Mouse (Mus musculus) MEL (cell line): ENCODE results near the gene Fam129a.

Experiments
- BHLHE40 ChIP-seq: IDR thresholded peaks from 2 replicates; pipeline ENCODE4 v1.6.1; 2012; ENCODE audit warnings: low read depth, mild to moderate bottlenecking, inconsistent platforms, low read length, improper control_type of control experiment, borderline replicate concordance
- CTCF ChIP-seq, 3 experiments: IDR thresholded peaks in 2 of 3; conservative IDR thresholded peaks in 1 of 3; 2 replicates each; pipeline ENCODE4 v1.5.1; 2011 to 2012; ENCODE audit warnings: low read length in 3 of 3, low read depth in 2 of 3, mild to moderate bottlenecking in 2 of 3, improper control_type of control experiment in 1 of 3, inconsistent platforms in 1 of 3, mixed read lengths in 1 of 3, moderate library complexity in 1 of 3; ENCODE audit not compliant: control insufficient read depth in 1 of 3, insufficient read depth in 1 of 3, poor library complexity in 1 of 3, severe bottlenecking in 1 of 3
- GATA1 ChIP-seq: IDR thresholded peaks from 2 replicates; pipeline ENCODE4 v1.6.1; 2011; ENCODE audit warnings: low read depth, low read length, improper control_type of control experiment
- MAFK ChIP-seq: IDR thresholded peaks from 2 replicates; pipeline ENCODE4 v1.6.1; 2011; ENCODE audit warnings: low read depth, mild to moderate bottlenecking, low read length, improper control_type of control experiment, borderline replicate concordance
- POLR2A ChIP-seq, 2 experiments: IDR thresholded peaks; 2 replicates each; pipeline ENCODE4 v1.6.1; 2011 to 2012; ENCODE audit warnings: low read length in 2 of 2, mild to moderate bottlenecking in 2 of 2, control low read depth in 1 of 2, improper control_type of control experiment in 1 of 2, low read depth in 1 of 2, moderate library complexity in 1 of 2; ENCODE audit not compliant: control insufficient read depth in 1 of 2, insufficient read depth in 1 of 2, poor library complexity in 1 of 2
- RCOR1 ChIP-seq: IDR thresholded peaks from 2 replicates; pipeline ENCODE4 v1.6.1; 2012; ENCODE audit warnings: low read depth, mild to moderate bottlenecking, inconsistent platforms, low read length, improper control_type of control experiment
- UBTF ChIP-seq: IDR thresholded peaks from 2 replicates; pipeline ENCODE4 v1.6.1; 2012; ENCODE audit warnings: low read depth, mild to moderate bottlenecking, inconsistent platforms, low read length, improper control_type of control experiment, moderate library complexity, borderline replicate concordance; ENCODE audit not compliant: insufficient read depth
- USF1 ChIP-seq: IDR thresholded peaks from 2 replicates; pipeline ENCODE4 v1.6.1; 2014; ENCODE audit warnings: low read depth, mild to moderate bottlenecking, inconsistent platforms, low read length, improper control_type of control experiment, moderate library complexity
- USF2 ChIP-seq, 2 experiments: IDR thresholded peaks; 2 replicates each; pipeline ENCODE4 v1.6.1; 2011 to 2012; ENCODE audit warnings: improper control_type of control experiment in 2 of 2, low read length in 2 of 2, borderline replicate concordance in 1 of 2, inconsistent platforms in 1 of 2, low read depth in 1 of 2, mild to moderate bottlenecking in 1 of 2; ENCODE audit not compliant: insufficient read depth in 1 of 2
- ZC3H11A ChIP-seq: IDR thresholded peaks from 2 replicates; pipeline ENCODE4 v1.6.1; 2012; ENCODE audit warnings: low read depth, mild to moderate bottlenecking, inconsistent platforms, low read length, improper control_type of control experiment
- ZNF384 ChIP-seq: IDR thresholded peaks from 2 replicates; pipeline ENCODE4 v1.6.1; 2012; ENCODE audit warnings: low read depth, mild to moderate bottlenecking, inconsistent platforms, low read length, improper control_type of control experiment

- TF ChIP-seq CTCF (IDR thresholded peaks at IDR 0.05 in 2 of 3, conservative IDR thresholded peaks at IDR 0.05 in 1 of 3; ENCODE audit: control insufficient read depth in 1 of 3, insufficient read depth in 1 of 3, low read depth in 2 of 3, low read length in 3 of 3, poor library complexity in 1 of 3, severe bottlenecking in 1 of 3) = no peak
- TF ChIP-seq USF1 = no peak
- TF ChIP-seq POLR2A (IDR thresholded peaks at IDR 0.05; ENCODE audit: control insufficient read depth in 1 of 2, insufficient read depth in 1 of 2, low read depth in 1 of 2, low read length in 2 of 2, poor library complexity in 1 of 2) = no peak
- no peak for TF ChIP-seq ZNF384
- no peak for TF ChIP-seq ZC3H11A
- TF ChIP-seq UBTF = no peak
- no peak for TF ChIP-seq GATA1
- no peak for TF ChIP-seq RCOR1
- no peak for TF ChIP-seq MAFK
- no peak for TF ChIP-seq BHLHE40
- TF ChIP-seq USF2 (IDR thresholded peaks at IDR 0.05; ENCODE audit: borderline replicate concordance in 1 of 2, insufficient read depth in 1 of 2, low read depth in 1 of 2, low read length in 2 of 2) = no peak
Measured at GRCm38 (mm10) chr1:151549794-151550193, 21.2 kb upstream of the Fam129a start.
